Comparison of ENCODE assay signal across 8 mouse cellular contexts in genomic region chr12:26067866-26068684, GRCm38 (mm10).
A peak's percentile ranks its signal among the peaks of the same experiment; 100 is the strongest.
DNase-seq lines count a peak whose midpoint lies in the region; ATAC-seq lines count a peak whose summit lies in the region.

No protein-coding gene starts in this region.

- H3K9me3 ChIP-seq in heart, embryonic 11.5 days (replicated peaks; ENCODE audit: control insufficient read depth, low read length): no peaks in the 10 kb centered on the region
- no peaks in the 10 kb centered on the region for H3K9me3 ChIP-seq in lung, embryonic 16.5 days (ENCODE audit: control insufficient read depth, low read length)

- no peaks in the 10 kb centered on the region for H3K36me3 ChIP-seq in heart, embryonic 11.5 days (ENCODE audit: control insufficient read depth, insufficient read depth, low read length)
- H3K36me3 ChIP-seq in lung, embryonic 16.5 days (ENCODE audit: control insufficient read depth, insufficient read depth, low read length): no peaks in the 10 kb centered on the region

- H3K27ac ChIP-seq in heart, embryonic 11.5 days (ENCODE audit: low read depth, low read length): no peak overlapping the region
- H3K27ac ChIP-seq in lung, embryonic 16.5 days (ENCODE audit: low read length): no peak overlapping the region

- H3K4me3 ChIP-seq in heart, embryonic 11.5 days (ENCODE audit: low read depth, low read length): peak overlapping the region; percentile 29
- peak overlapping the region; percentile 22 for H3K4me3 ChIP-seq in lung, embryonic 16.5 days (ENCODE audit: low read length)

- no peak for ATAC-seq in heart, embryonic 11.5 days (replicated peaks; ENCODE audit: insufficient number of reproducible peaks, low FRiP score, low TSS enrichment)
- ATAC-seq in lung, embryonic 16.5 days (ENCODE audit: low read depth): peak; percentile 45

- peak; percentile 12 to 48 for DNase-seq in adrenal gland, adult (ENCODE audit: inconsistent age in 2 of 2, low spot score in 1 of 2)
- DNase-seq in adrenal gland, postnatal 4 days (ENCODE audit: low spot score in 2 of 2): no peak
- DNase-seq in brain, adult 2 months (ENCODE audit: low read depth, low spot score): peak; percentile 42
- DNase-seq in kidney, adult 9 months: peak; percentile 20
- DNase-seq in retina, embryonic 14.5 days (ENCODE audit: low spot score): peak; percentile 59
- DNase-seq in cerebellum, adult 8-10 months: no peak

- H3K9ac ChIP-seq in heart, embryonic 11.5 days (ENCODE audit: low read depth, low read length): 0 out of 2 replicates have a peak overlapping the region, but pooled peaks have one; percentile 16
- H3K9ac ChIP-seq in lung, embryonic 16.5 days (ENCODE audit: low read length): peak overlapping the region; percentile 39; the same call in 1 of the 2 replicates

- 8% methylated on average over 24 of the region's 24 CpGs for WGBS in heart, embryonic 11.5 days (ENCODE audit: insufficient replicate concordance)
- 8% methylated on average over 24 of the region's 24 CpGs for WGBS in lung, embryonic 16.5 days

- no peaks in the 10 kb centered on the region; the same call in 1 of the 2 replicates for H3K27me3 ChIP-seq in heart, embryonic 11.5 days (ENCODE audit: control insufficient read depth, insufficient read depth, low read length)
- no peaks in the 10 kb centered on the region; the same call in 1 of the 2 replicates for H3K27me3 ChIP-seq in lung, embryonic 16.5 days (ENCODE audit: control insufficient read depth, insufficient read depth, low read depth, low read length)

- H3K4me1 ChIP-seq in heart, embryonic 11.5 days (ENCODE audit: control insufficient read depth, insufficient read depth, low read length): 0 out of 2 replicates have a peak, but pooled peaks cover 5% of the 10 kb centered on the region
- H3K4me1 ChIP-seq in lung, embryonic 16.5 days (replicated peaks; ENCODE audit: control insufficient read depth, insufficient read depth, low read length): peaks cover 9% of the 10 kb centered on the region

- H3K4me2 ChIP-seq in heart, embryonic 11.5 days: peak overlapping the region; percentile 63
- peak overlapping the region; percentile 53 for H3K4me2 ChIP-seq in lung, embryonic 16.5 days (ENCODE audit: low read depth, low read length)

Comparison
In these comparisons a context has a peak if more than half of its experiments do, and no peak if none do; other contexts are left out.
1. DNase-seq: peak in adrenal gland, adult (2 of 2), brain, adult 2 months (single experiment), kidney, adult 9 months (single experiment) and retina, embryonic 14.5 days (single experiment); none in adrenal gland, postnatal 4 days (0 of 2) and cerebellum, adult 8-10 months (single experiment).